Mouse (Mus musculus) hindbrain, embryonic 16.5 days (tissue): Measurements from ENCODE around the gene Tmcc2. TPM values are rescaled to one million over a fixed set of nuclear protein-coding genes. Genes with fewer than 3 reads are reported as not detected.
A peak's percentile ranks its signal among the peaks of the same experiment; 100 is the strongest.

Source experiments
- ATAC-seq: fragments of 200-750 bp; cut with Nextera tagmentation; 2 replicates; pipeline ENCODE4 v1.8.0; 2017; ENCODE audit warnings: moderate TSS enrichment, moderate library complexity
- H3K27ac ChIP-seq: fragments of 300-500 bp; sonication (generic); 2 replicates; pipeline ENCODE4 v1.5.1; 2014; ENCODE audit warnings: low read depth, mild to moderate bottlenecking, control low read depth, low read length, moderate library complexity
- H3K27me3 ChIP-seq: fragments of 300-500 bp; sonication (generic); replicated peaks from 2 replicates; pipeline ENCODE4 v1.6.1; 2014; ENCODE audit warnings: low read length; ENCODE audit not compliant: control insufficient read depth, insufficient read depth
- H3K36me3 ChIP-seq: fragments of 300-500 bp; sonication (generic); 2 replicates; pipeline ENCODE4 v1.6.1; 2014; ENCODE audit warnings: mild to moderate bottlenecking, low read length, moderate library complexity, mixed read lengths; ENCODE audit not compliant: control insufficient read depth, insufficient read depth
- H3K4me1 ChIP-seq: fragments of 300-500 bp; sonication (generic); 2 replicates; pipeline ENCODE4 v1.6.1; 2014; ENCODE audit warnings: low read depth, low read length; ENCODE audit not compliant: control insufficient read depth, insufficient read depth
- H3K4me2 ChIP-seq: fragments of 300-500 bp; sonication (generic); 2 replicates; pipeline ENCODE4 v1.6.1; 2014; ENCODE audit warnings: mild to moderate bottlenecking, low read length, control low read depth, moderate library complexity
- H3K4me3 ChIP-seq: fragments of 300-500 bp; sonication (generic); 2 replicates; pipeline ENCODE4 v1.5.1; 2014; ENCODE audit warnings: mild to moderate bottlenecking, low read length, control low read depth, moderate library complexity
- H3K9ac ChIP-seq: fragments of 300-500 bp; sonication (generic); 2 replicates; pipeline ENCODE4 v1.6.1; 2014; ENCODE audit warnings: low read depth, mild to moderate bottlenecking, control low read depth, low read length, moderate library complexity
- H3K9me3 ChIP-seq: fragments of 300-500 bp; sonication (generic); 2 replicates; pipeline ENCODE4 v1.6.1; 2014; ENCODE audit warnings: mild to moderate bottlenecking, low read length, moderate library complexity; ENCODE audit not compliant: control insufficient read depth
- WGBS: fragments of 180-500 bp; shearing (Covaris S2); extraction: QIAGEN DNeasy Blood & Tissue Kit; methylation state at CpG from one replicate; pipeline ENCODE4 v1.1.7; 2014; 5-methylcytosine and 5-hydroxymethylcytosine counted together
- polyA plus RNA-seq: library from polyadenylated mRNA; unstranded; fragments of >200 nt; fragmentation: Nextera tagmentation; extraction: Ambion mirVana; gene quantifications from 2 replicates; pipeline ENCODE4 v1.2.1, GENCODE M21; 2015

The Tmcc2 gene
- polyA plus RNA-seq, 1 experiment from 2014 or later, result 26.6 TPM

DNA sequence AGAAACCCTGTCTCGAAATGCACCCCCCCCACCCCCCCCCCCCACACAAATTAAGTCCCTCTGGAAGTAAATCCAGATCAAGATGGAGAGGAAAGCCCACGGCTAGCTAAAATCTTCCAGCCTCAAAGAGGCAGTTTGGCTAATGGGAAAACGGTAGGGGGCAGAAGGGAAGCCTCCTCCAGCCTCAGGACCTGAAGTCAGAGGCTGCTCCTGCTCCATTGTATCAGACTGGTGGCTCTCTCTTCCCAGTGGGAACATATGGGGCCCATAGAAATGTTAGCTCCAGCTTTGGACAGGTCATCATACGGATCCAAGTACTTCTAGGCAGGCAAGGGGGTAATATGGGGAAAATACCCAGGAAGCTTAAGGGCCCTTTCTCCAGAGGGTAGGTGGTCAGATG, 25.4 kb downstream of the Tmcc2 start:
- Histone ChIP-seq H3K36me3 (peaks cover 5% of the 10 kb centered on the region), H3K27me3 (no peaks in the 10 kb centered on the region), H3K9ac (no peak overlapping the region), H3K4me3 (no peak overlapping the region), H3K27ac (no peak overlapping the region), H3K4me2 (no peak overlapping the region), H3K4me1 (peaks cover 14% of the 10 kb centered on the region), H3K9me3 (no peaks in the 10 kb centered on the region)
- WGBS, result 65% methylated on average over 4 of the region's 4 CpGs
- ATAC-seq, result no peak

- Histone ChIP-seq H3K4me2 (no peak overlapping the region), H3K4me3 (no peak overlapping the region), H3K9ac (no peak overlapping the region), H3K27ac (no peak overlapping the region; the same call in 1 of the 2 replicates), H3K36me3 (peaks cover 11% of the 10 kb centered on the region), H3K9me3 (no peaks in the 10 kb centered on the region), H3K4me1 (peaks cover 13% of the 10 kb centered on the region), H3K27me3 (no peaks in the 10 kb centered on the region)
- WGBS, result 83% methylated on average over 7 of the region's 7 CpGs
- peak; percentile 56 for ATAC-seq
These were observed 26.1 kb downstream of the Tmcc2 start for GRCm38 (mm10) chr1:132364896-132365557.

GRCm38 (mm10) chr1:132364388-132364787, 26.7 kb downstream of the Tmcc2 start:
- no peak for ATAC-seq
- WGBS, result 83% methylated on average over 3 of the region's 3 CpGs
- Histone ChIP-seq H3K9ac (no peak overlapping the region), H3K4me3 (no peak overlapping the region), H3K9me3 (no peaks in the 10 kb centered on the region), H3K27me3 (no peaks in the 10 kb centered on the region), H3K36me3 (peaks cover 15% of the 10 kb centered on the region), H3K4me1 (peaks cover 13% of the 10 kb centered on the region), H3K27ac (peak overlapping the region; percentile 13; the same call in 1 of the 2 replicates), H3K4me2 (no peak overlapping the region)

DNA sequence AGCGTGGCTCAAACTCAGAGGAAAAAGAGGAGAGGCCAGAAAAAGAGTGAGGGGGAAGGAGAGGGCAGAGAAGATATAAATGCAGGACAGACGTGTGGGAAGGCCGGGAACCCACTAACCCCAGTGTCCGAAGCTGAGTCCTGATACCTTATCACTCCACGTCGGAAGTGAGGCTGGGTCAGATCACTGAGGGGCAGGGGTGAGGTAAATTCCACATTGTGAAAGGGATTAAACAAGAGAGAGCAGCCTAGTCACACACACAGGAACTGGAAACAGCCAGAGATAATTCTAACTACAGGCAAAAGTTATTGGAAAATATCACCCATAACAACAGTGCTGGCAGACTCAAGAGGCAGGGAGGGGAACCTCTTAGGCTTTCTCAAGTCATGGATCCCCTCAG, 29.1 kb downstream of the Tmcc2 start:
- Histone ChIP-seq H3K27ac (no peak overlapping the region), H3K9ac (no peak overlapping the region), H3K27me3 (no peaks in the 10 kb centered on the region), H3K4me3 (no peak overlapping the region), H3K4me1 (peaks cover 5% of the 10 kb centered on the region), H3K4me2 (no peak overlapping the region), H3K9me3 (no peaks in the 10 kb centered on the region), H3K36me3 (peaks cover 26% of the 10 kb centered on the region)
- 88% methylated on average over 6 of the region's 6 CpGs for WGBS
- ATAC-seq, result no peak

- Histone ChIP-seq H3K27me3 (no peaks in the 10 kb centered on the region), H3K9ac (no peak overlapping the region; the same call in 1 of the 2 replicates), H3K4me3 (no peak overlapping the region), H3K9me3 (no peaks in the 10 kb centered on the region), H3K36me3 (peaks cover 26% of the 10 kb centered on the region), H3K4me1 (peaks cover 3% of the 10 kb centered on the region; the same call in 1 of the 2 replicates), H3K27ac (no peak overlapping the region), H3K4me2 (no peak overlapping the region)
- 48% methylated on average over 1 of the region's 1 CpGs for WGBS
- no peak for ATAC-seq
These were observed 34.2 kb downstream of the Tmcc2 start for GRCm38 (mm10) chr1:132356841-132357240.

- H3K9ac ChIP-seq, result no peak overlapping the region
- peaks cover 23% of the 10 kb centered on the region for H3K36me3 ChIP-seq
- H3K27me3 ChIP-seq, result no peaks in the 10 kb centered on the region
- H3K27ac ChIP-seq, result peak overlapping the region; percentile 48; the same call in 1 of the 2 replicates
- H3K9me3 ChIP-seq, result no peaks in the 10 kb centered on the region
- H3K4me3 ChIP-seq, result no peak overlapping the region
- H3K4me1 ChIP-seq, result peaks cover 3% of the 10 kb centered on the region; the same call in 1 of the 2 replicates
- peak; percentile 72 for ATAC-seq
- 0% methylated on average over 3 of the region's 3 CpGs for WGBS
- no peak overlapping the region for H3K4me2 ChIP-seq
These were observed 35.2 kb downstream of the Tmcc2 start for GRCm38 (mm10) chr1:132355841-132356242.

DNA sequence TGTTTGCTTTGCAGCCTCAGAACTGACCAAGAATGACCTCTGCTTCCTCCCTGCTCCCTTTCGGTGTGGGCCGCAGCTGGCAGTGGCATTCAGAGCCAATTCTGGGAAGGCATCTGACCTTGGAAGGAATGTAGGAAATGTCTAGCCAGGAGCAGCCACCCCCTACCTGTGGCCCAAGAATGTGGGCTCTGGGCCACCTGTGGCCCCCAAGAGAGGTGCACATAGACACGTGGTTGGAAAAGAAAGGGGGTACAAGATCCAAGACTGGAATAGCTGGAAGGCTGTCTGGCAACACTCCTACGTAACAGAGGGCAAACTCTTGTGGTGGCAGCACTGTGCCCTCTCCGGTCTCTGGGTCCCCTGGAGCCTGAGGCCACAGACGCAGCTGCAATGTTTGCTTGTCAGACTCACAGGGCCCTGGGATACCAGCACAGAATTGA, 35.9 kb downstream of the Tmcc2 start:
- Histone ChIP-seq H3K27ac (no peak overlapping the region), H3K9ac (no peak overlapping the region), H3K27me3 (no peaks in the 10 kb centered on the region), H3K36me3 (peaks cover 16% of the 10 kb centered on the region), H3K4me1 (peaks cover 3% of the 10 kb centered on the region; the same call in 1 of the 2 replicates), H3K9me3 (no peaks in the 10 kb centered on the region), H3K4me3 (no peak overlapping the region), H3K4me2 (no peak overlapping the region)
- WGBS, result 37% methylated on average over 6 of the region's 6 CpGs
- ATAC-seq, result peak; percentile 43; the same call in 1 of the 2 replicates

GRCm38 (mm10) chr1:132354234-132354633, 36.8 kb downstream of the Tmcc2 start:
- Histone ChIP-seq H3K27me3 (no peaks in the 10 kb centered on the region), H3K4me1 (peaks cover 3% of the 10 kb centered on the region; the same call in 1 of the 2 replicates), H3K9ac (no peak overlapping the region), H3K9me3 (no peaks in the 10 kb centered on the region), H3K36me3 (peaks cover 10% of the 10 kb centered on the region), H3K4me2 (no peak overlapping the region), H3K27ac (no peak overlapping the region), H3K4me3 (no peak overlapping the region)
- WGBS, result 79% methylated on average over 9 of the region's 9 CpGs
- ATAC-seq, result no peak

- H3K27ac ChIP-seq, result no peak overlapping the region
- H3K9ac ChIP-seq, result no peak overlapping the region
- no peaks in the 10 kb centered on the region for H3K27me3 ChIP-seq
- no peak overlapping the region for H3K4me3 ChIP-seq
- no peak overlapping the region for H3K4me2 ChIP-seq
- no peak for ATAC-seq
- H3K9me3 ChIP-seq, result no peaks in the 10 kb centered on the region
- 71% methylated on average over 5 of the region's 5 CpGs for WGBS
- peaks cover 3% of the 10 kb centered on the region; the same call in 1 of the 2 replicates for H3K4me1 ChIP-seq
- H3K36me3 ChIP-seq, result peaks cover 2% of the 10 kb centered on the region
These were observed 37.7 kb downstream of the Tmcc2 start for GRCm38 (mm10) chr1:132353389-132353788.
